Mouse (Mus musculus) E14TG2a.4 (cell line): ENCODE measurements around the gene Slco2b1.

ENCODE experiments used
- CTCF ChIP-seq: conservative IDR thresholded peaks from 2 replicates; pipeline ENCODE4 v1.5.1; 2014; ENCODE audit warnings: low read length
- POU5F1 ChIP-seq: IDR thresholded peaks from 2 replicates; pipeline ENCODE4 v1.6.1; 2014; ENCODE audit warnings: low read length, borderline replicate concordance

DNA sequence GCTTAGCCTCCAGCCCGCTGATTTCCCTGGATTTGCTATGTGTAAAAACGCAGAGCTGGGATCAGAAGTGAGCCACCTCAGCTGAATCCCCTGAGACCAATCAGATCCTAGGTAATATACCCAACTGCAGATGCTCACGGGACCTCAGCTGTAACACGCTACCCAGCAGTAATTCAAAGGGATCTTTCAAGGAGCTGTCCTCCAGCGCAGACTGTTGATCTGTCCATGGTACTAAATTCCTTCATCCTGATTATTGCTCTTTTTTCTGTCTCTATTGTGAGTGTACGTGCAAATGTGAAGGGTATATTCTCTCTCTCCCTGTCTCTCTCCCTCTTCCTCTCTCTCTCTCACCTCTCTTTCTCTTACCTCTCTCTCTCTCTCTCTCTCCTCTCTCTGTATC is 78.9 kb downstream of the Slco2b1 start:
- no peak for TF ChIP-seq CTCF
- TF ChIP-seq POU5F1, result no peak
